ENCODE assay signal across 8 mouse cellular contexts in the genomic region with DNA sequence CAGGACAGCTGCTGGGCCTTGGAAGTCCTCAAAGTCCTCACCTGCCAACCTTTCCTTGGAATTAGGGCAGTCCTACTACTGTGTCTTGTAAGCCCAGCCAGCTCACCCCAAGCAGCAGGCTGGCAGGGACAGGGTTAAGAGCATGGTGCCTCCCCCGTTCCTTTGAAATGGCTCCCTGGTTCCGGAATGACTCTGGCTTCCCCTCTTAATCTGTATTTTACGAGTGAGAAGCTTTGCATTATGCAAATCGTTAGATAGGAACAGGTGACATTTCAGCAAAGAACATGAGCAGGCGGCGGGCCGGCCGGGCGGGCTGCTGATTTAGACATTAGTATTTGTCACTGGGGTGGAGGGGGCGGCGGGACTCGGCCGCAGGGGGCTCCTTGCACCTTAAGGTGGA.
DNase-seq lines count a peak whose midpoint lies in the region; ATAC-seq and TF ChIP-seq lines count a peak whose summit lies in the region.

No protein-coding gene starts in this region.

- TF ChIP-seq EP300 in heart, adult 2 months (IDR thresholded peaks at IDR 0.05; ENCODE audit: insufficient read depth, low read depth, low read length): no peak

- no peaks in the 10 kb centered on the region for H3K79me2 ChIP-seq in heart, adult 2 months (replicated peaks; ENCODE audit: control insufficient read depth, insufficient read depth, low read length)

- intact Hi-C loops in heart, adult 2 months (cut with DNase I): no loop called here

- H3K36me3 ChIP-seq in heart, embryonic 16.5 days (ENCODE audit: control insufficient read depth, insufficient read depth): no peaks in the 10 kb centered on the region
- H3K36me3 ChIP-seq in heart, adult 2 months (ENCODE audit: control insufficient read depth, insufficient read depth, low read length): no peaks in the 10 kb centered on the region
- no peaks in the 10 kb centered on the region for H3K36me3 ChIP-seq in forebrain, embryonic 15.5 days
- H3K36me3 ChIP-seq in midbrain, embryonic 12.5 days: no peaks in the 10 kb centered on the region

- ATAC-seq in heart, embryonic 16.5 days (replicated peaks; ENCODE audit: extremely low read depth, insufficient read depth, low FRiP score): no peak
- peak; percentile 59; the same call in 1 of the 2 replicates for ATAC-seq in forebrain, embryonic 15.5 days (replicated peaks)
- no peak for ATAC-seq in midbrain, embryonic 12.5 days (ENCODE audit: low FRiP score, low read depth)
- ATAC-seq in erythroblast, adult 5-6 weeks (replicated peaks; ENCODE audit: low FRiP score, poor library complexity, severe bottlenecking): no peak

- no peak for DNase-seq in heart, adult 2 months
- peak; percentile 41 for DNase-seq in CD4-positive, CD25-positive, alpha-beta regulatory T cell, adult 2 months (ENCODE audit: low read depth, low spot score)
- no peak for DNase-seq in cerebellum, postnatal 4 days (ENCODE audit: low spot score in 2 of 2)
- DNase-seq in thymus, postnatal 0 days (ENCODE audit: low spot score): no peak

- H3K27ac ChIP-seq in heart, embryonic 16.5 days (ENCODE audit: low read length): no peak overlapping the region
- no peak overlapping the region for H3K27ac ChIP-seq in heart, adult 2 months
- H3K27ac ChIP-seq in forebrain, embryonic 15.5 days (replicated peaks): no peak overlapping the region
- H3K27ac ChIP-seq in midbrain, embryonic 12.5 days (replicated peaks): no peak overlapping the region

- no peaks in the 10 kb centered on the region for H3K9me3 ChIP-seq in heart, embryonic 16.5 days (replicated peaks; ENCODE audit: control insufficient read depth, low read length)
- no peaks in the 10 kb centered on the region for H3K9me3 ChIP-seq in forebrain, embryonic 15.5 days
- H3K9me3 ChIP-seq in midbrain, embryonic 12.5 days: no peaks in the 10 kb centered on the region

- H3K4me3 ChIP-seq in heart, embryonic 16.5 days (ENCODE audit: low read length): 0 out of 2 replicates have a peak overlapping the region, but pooled peaks have one; percentile 6
- no peak overlapping the region for H3K4me3 ChIP-seq in heart, adult 2 months
- H3K4me3 ChIP-seq in forebrain, embryonic 15.5 days: peak overlapping the region; percentile 15
- H3K4me3 ChIP-seq in midbrain, embryonic 12.5 days: 0 out of 2 replicates have a peak overlapping the region, but pooled peaks have one; percentile 15

- H3K4me1 ChIP-seq in heart, embryonic 16.5 days (ENCODE audit: control insufficient read depth, insufficient read depth, low read length): peaks cover 12% of the 10 kb centered on the region
- H3K4me1 ChIP-seq in heart, adult 2 months (ENCODE audit: control insufficient read depth, insufficient read depth, low read length): no peaks in the 10 kb centered on the region
- peaks cover 14% of the 10 kb centered on the region for H3K4me1 ChIP-seq in forebrain, embryonic 15.5 days
- peaks cover 19% of the 10 kb centered on the region for H3K4me1 ChIP-seq in midbrain, embryonic 12.5 days

- no peak for TF ChIP-seq POLR2A in heart, adult 2 months (IDR thresholded peaks at IDR 0.05; ENCODE audit: insufficient read depth, low read depth, low read length)

- peaks cover 31% of the 10 kb centered on the region for H3K27me3 ChIP-seq in heart, embryonic 16.5 days (ENCODE audit: control insufficient read depth, insufficient read depth, low read length)
- peaks cover 2% of the 10 kb centered on the region; the same call in 1 of the 2 replicates for H3K27me3 ChIP-seq in heart, adult 2 months (ENCODE audit: control insufficient read depth, insufficient read depth, low read length)
- peaks cover 86% of the 10 kb centered on the region for H3K27me3 ChIP-seq in forebrain, embryonic 15.5 days
- H3K27me3 ChIP-seq in midbrain, embryonic 12.5 days: peaks cover 78% of the 10 kb centered on the region

- H3K4me2 ChIP-seq in heart, embryonic 16.5 days (ENCODE audit: low read depth, low read length): peak overlapping the region; percentile 42
- peak overlapping the region; percentile 26 for H3K4me2 ChIP-seq in forebrain, embryonic 15.5 days (replicated peaks)
- peak overlapping the region; percentile 44 for H3K4me2 ChIP-seq in midbrain, embryonic 12.5 days (replicated peaks)

- no peak for TF ChIP-seq CTCF in heart, adult 2 months (IDR thresholded peaks at IDR 0.05)

- no peak overlapping the region for H3K9ac ChIP-seq in heart, embryonic 16.5 days (ENCODE audit: low read length)
- no peak overlapping the region for H3K9ac ChIP-seq in heart, adult 2 months (ENCODE audit: low read depth, low read length)
- H3K9ac ChIP-seq in forebrain, embryonic 15.5 days (replicated peaks): no peak overlapping the region
- no peak overlapping the region for H3K9ac ChIP-seq in midbrain, embryonic 12.5 days (replicated peaks)

- WGBS in heart, embryonic 16.5 days: 11% methylated on average over 13 of the region's 13 CpGs
- 24% methylated on average over 13 of the region's 13 CpGs for WGBS in heart, adult 2 months
- 1% methylated on average over 13 of the region's 13 CpGs for WGBS in forebrain, embryonic 15.5 days
- WGBS in midbrain, embryonic 12.5 days: 4% methylated on average over 13 of the region's 13 CpGs
